Mouse (Mus musculus) bone marrow, adult 2 months (tissue): ENCODE measurements around the gene Dnpep.

Experiments
- CTCF ChIP-seq: fragments of 200-500 bp; IDR thresholded peaks from 2 replicates; pipeline ENCODE4 v1.5.1; 2011; ENCODE audit warnings: low read length, control low read depth; ENCODE audit not compliant: control insufficient read depth, insufficient read depth
- POLR2A ChIP-seq: fragments of 200-500 bp; IDR thresholded peaks from 2 replicates; pipeline ENCODE4 v1.6.1; 2011; ENCODE audit warnings: low read depth, mild to moderate bottlenecking, control low read depth, low read length, borderline replicate concordance; ENCODE audit not compliant: control insufficient read depth

DNA sequence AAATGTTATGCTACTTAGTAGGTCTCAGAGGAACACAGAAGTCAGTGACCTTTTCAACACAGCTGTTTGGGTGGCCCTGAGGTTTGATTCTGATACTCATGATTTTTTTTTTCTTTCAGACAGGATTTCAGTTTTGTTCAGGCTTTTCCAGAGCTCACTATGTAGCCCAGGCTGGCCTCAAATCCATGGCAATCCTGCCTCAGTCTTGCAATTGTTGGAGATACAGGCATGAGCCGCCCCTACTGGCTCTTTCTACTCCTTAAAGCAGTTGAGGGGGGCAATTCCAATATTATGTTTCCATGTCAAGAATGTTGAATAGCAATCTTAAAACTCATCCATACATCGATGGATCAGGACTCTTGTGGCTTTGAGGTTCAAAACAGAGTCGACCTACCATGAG is 511 bp upstream of the Dnpep start:
- TF ChIP-seq CTCF = no peak
- TF ChIP-seq POLR2A = no peak
